Mouse (Mus musculus): Measurements from ENCODE around the gene Fbxw13. TPM values are rescaled to one million over a fixed set of nuclear protein-coding genes. Genes with fewer than 3 reads are reported as not detected.

Fbxw13 gene
- polyA plus RNA-seq, 1 experiment from 2014 or later = not detected

Other genes starting within 250 kb of the Fbxw13 start
- gene Col7a1, start 242.4 kb downstream of the Fbxw13 start, polyA plus RNA-seq (2016; fragmentation: Nextera tagmentation; extraction: Ambion mirVana) = 1.1 and 1.3 TPM in 2 replicates
- gene Ucn2, start 210.0 kb downstream of the Fbxw13 start, polyA plus RNA-seq (2016; fragmentation: Nextera tagmentation; extraction: Ambion mirVana) = not detected in 2 replicates
- 3.0 and 4.3 TPM in 2 replicates for gene Pfkfb4, start 204.2 kb downstream of the Fbxw13 start, polyA plus RNA-seq (2016; fragmentation: Nextera tagmentation; extraction: Ambion mirVana)
- gene Shisa5, start 157.4 kb downstream of the Fbxw13 start, polyA plus RNA-seq (2016; fragmentation: Nextera tagmentation; extraction: Ambion mirVana) = 67.5 and 70.3 TPM in 2 replicates
- 5.8 and 7.1 TPM in 2 replicates for gene Trex1, start 136.2 kb downstream of the Fbxw13 start, polyA plus RNA-seq (2016; fragmentation: Nextera tagmentation; extraction: Ambion mirVana)
- 17.9 and 19.6 TPM in 2 replicates for gene Atrip, start 121.9 kb downstream of the Fbxw13 start, polyA plus RNA-seq (2016; fragmentation: Nextera tagmentation; extraction: Ambion mirVana)
- 14.6 and 16.3 TPM in 2 replicates for gene Ccdc51, start 113.5 kb downstream of the Fbxw13 start, polyA plus RNA-seq (2016; fragmentation: Nextera tagmentation; extraction: Ambion mirVana)
- gene Tma7, start 113.4 kb downstream of the Fbxw13 start, polyA plus RNA-seq (2016; fragmentation: Nextera tagmentation; extraction: Ambion mirVana) = 715 and 742 TPM in 2 replicates
- gene Plxnb1, start 100.6 kb downstream of the Fbxw13 start, polyA plus RNA-seq (2016; fragmentation: Nextera tagmentation; extraction: Ambion mirVana) = 11.1 and 11.7 TPM in 2 replicates
- not detected in 2 replicates for gene Fbxw21, start 33.9 kb downstream of the Fbxw13 start, polyA plus RNA-seq (2016; fragmentation: Nextera tagmentation; extraction: Ambion mirVana)
- not detected in 2 replicates for gene Fbxw20, start 38.8 kb upstream of the Fbxw13 start, polyA plus RNA-seq (2016; fragmentation: Nextera tagmentation; extraction: Ambion mirVana)
- gene Fbxw14, start 91.7 kb upstream of the Fbxw13 start, polyA plus RNA-seq (2016; fragmentation: Nextera tagmentation; extraction: Ambion mirVana) = not detected in 2 replicates
- not detected in 2 replicates for gene Fbxw28, start 143.7 kb upstream of the Fbxw13 start, polyA plus RNA-seq (2016; fragmentation: Nextera tagmentation; extraction: Ambion mirVana)
- gene Fbxw22, start 208.3 kb upstream of the Fbxw13 start, polyA plus RNA-seq (2016; fragmentation: Nextera tagmentation; extraction: Ambion mirVana) = not detected in 2 replicates

Data from heart, embryonic 12.5 days (tissue).